Mouse (Mus musculus) testis, adult 2 months (tissue): Measurements from ENCODE around the gene Acvr2b.

Source experiments
- CTCF ChIP-seq: fragments of 200-500 bp; IDR thresholded peaks from 2 replicates; pipeline ENCODE4 v1.5.1; 2012; ENCODE audit warnings: low read depth, mild to moderate bottlenecking, inconsistent platforms, low read length, moderate library complexity; ENCODE audit not compliant: control insufficient read depth, insufficient read depth, insufficient replicate concordance
- POLR2A ChIP-seq: fragments of 200-500 bp; IDR thresholded peaks from 2 replicates; pipeline ENCODE4 v1.6.1; 2012; ENCODE audit warnings: low read depth, mild to moderate bottlenecking, inconsistent platforms, low read length, moderate library complexity; ENCODE audit not compliant: control insufficient read depth

- TF ChIP-seq POLR2A (no peak), CTCF (no peak)
These were observed 33.6 kb upstream of the Acvr2b start for GRCm38 (mm10) chr9:119368367-119368766.
